Mouse (Mus musculus) liver, embryonic 14.5 days (tissue): ENCODE data around the gene Med16. TPM values are rescaled to one million over a fixed set of nuclear protein-coding genes. Genes with fewer than 3 reads are reported as not detected.
A peak's percentile ranks its signal among the peaks of the same experiment; 100 is the strongest.

Experiments
- ATAC-seq: fragments of 200-750 bp; cut with Nextera tagmentation; 2 replicates; pipeline ENCODE4 v1.8.0; 2017; ENCODE audit warnings: moderate number of reproducible peaks, mild to moderate bottlenecking, moderate library complexity; ENCODE audit not compliant: insufficient read depth
- DNase-seq, 3 experiments: peaks; one replicate each; pipeline ENCODE4 v3.0.0-alpha.2; 2012 to 2013; ENCODE audit warnings: low read depth in 3 of 3, low spot score in 3 of 3
- H3K27ac ChIP-seq: fragments of 300-500 bp; sonication (generic); 2 replicates; pipeline ENCODE4 v1.5.1; 2014; ENCODE audit warnings: moderate library complexity, mild to moderate bottlenecking, control low read depth, inconsistent platforms
- H3K27me3 ChIP-seq: fragments of 300-500 bp; sonication (generic); 2 replicates; pipeline ENCODE4 v1.6.1; 2014; ENCODE audit warnings: mild to moderate bottlenecking, low read length, moderate library complexity; ENCODE audit not compliant: control insufficient read depth, insufficient read depth
- H3K36me3 ChIP-seq: fragments of 300-500 bp; sonication (generic); replicated peaks from 2 replicates; pipeline ENCODE4 v1.6.1; 2014; ENCODE audit warnings: low read depth; ENCODE audit not compliant: control insufficient read depth, insufficient read depth
- H3K4me1 ChIP-seq, 2 experiments: fragments of 200-500 bp in 1 of 2; fragments of 300-500 bp in 1 of 2; sonication (generic) in 1 of 2; replicated peaks; 2 replicates each; pipeline ENCODE4 v1.6.1; 2012 to 2014; ENCODE audit warnings: antibody characterized with exemption in 1 of 2, inconsistent platforms in 1 of 2, low read length in 1 of 2; ENCODE audit not compliant: control insufficient read depth in 2 of 2, insufficient read depth in 2 of 2
- H3K4me2 ChIP-seq: fragments of 300-500 bp; sonication (generic); 2 replicates; pipeline ENCODE4 v1.6.1; 2014; ENCODE audit warnings: low read depth, mild to moderate bottlenecking, control low read depth, moderate library complexity
- H3K4me3 ChIP-seq, 2 experiments: fragments of 200-500 bp in 1 of 2; fragments of 300-500 bp in 1 of 2; sonication (generic) in 1 of 2; 2 replicates each; pipeline ENCODE4 v1.5.1; 2012 to 2014; ENCODE audit warnings: low read depth in 2 of 2, low read length in 2 of 2, mild to moderate bottlenecking in 2 of 2, control low read depth in 1 of 2, inconsistent platforms in 1 of 2, moderate library complexity in 1 of 2; ENCODE audit not compliant: insufficient read depth in 1 of 2
- H3K9ac ChIP-seq: fragments of 300-500 bp; sonication (generic); replicated peaks from 2 replicates; pipeline ENCODE4 v1.6.1; 2014; ENCODE audit warnings: mild to moderate bottlenecking, control low read depth, moderate library complexity
- H3K9me3 ChIP-seq: fragments of 300-500 bp; sonication (generic); 2 replicates; pipeline ENCODE4 v1.6.1; 2016; ENCODE audit warnings: low read length, mixed read lengths; ENCODE audit not compliant: control insufficient read depth
- CTCF ChIP-seq: IDR thresholded peaks from 2 replicates; pipeline ENCODE4 v1.5.1; 2016; ENCODE audit warnings: antibody characterized with exemption, low read depth, control low read depth
- EP300 ChIP-seq: IDR thresholded peaks from 2 replicates; pipeline ENCODE4 v1.6.1; 2016; ENCODE audit warnings: antibody characterized with exemption, low read depth
- WGBS: fragments of 180-500 bp; shearing (Covaris S2); extraction: QIAGEN DNeasy Blood & Tissue Kit; methylation state at CpG from one replicate; pipeline ENCODE4 v1.1.7; 2014; ENCODE audit not compliant: insufficient replicate concordance; 5-methylcytosine and 5-hydroxymethylcytosine counted together
- polyA plus RNA-seq, 2 experiments: library from polyadenylated mRNA; depleted of rRNA in 1 of 2; stranded (reverse) in 1 of 2; unstranded in 1 of 2; fragments of >200 nt; fragmentation: Nextera tagmentation in 1 of 2; extraction: Ambion mirVana in 1 of 2; gene quantifications; 2 replicates each; pipeline versions ENCODE4 v1.2.1 to v1.2.3; 2012 to 2014

Med16 gene
- polyA plus RNA-seq, 2 experiments = 10.0 to 13.3 TPM

GRCm38 (mm10) chr10:79884446-79884845 lies 24.3 kb downstream of the Med16 start:
- no peak for DNase-seq
- WGBS = 31% methylated on average over 4 of the region's 4 CpGs

GRCm38 (mm10) chr10:79883297-79884084 lies 25.2 kb downstream of the Med16 start:
- H3K9ac ChIP-seq = no peak overlapping the region
- DNase-seq (peak; percentile 53 to 66 (median 59)), ATAC-seq (no peak)
- no peak overlapping the region for H3K4me3 ChIP-seq
- H3K36me3 ChIP-seq = no peaks in the 10 kb centered on the region
- WGBS = 17% methylated on average over 22 of the region's 22 CpGs
- no peaks in the 10 kb centered on the region; the same call in 1 of the 2 replicates for H3K27me3 ChIP-seq
- H3K4me1 ChIP-seq = peaks cover 6 to 16% of the 10 kb centered on the region in 2 experiments
- TF ChIP-seq EP300 (no peak), CTCF (peak; percentile 89)
- 0 out of 2 replicates have a peak overlapping the region, but pooled peaks have one; percentile 5 for H3K4me2 ChIP-seq
- H3K27ac ChIP-seq = no peak overlapping the region
- no peaks in the 10 kb centered on the region for H3K9me3 ChIP-seq

More at GRCm38 (mm10) chr10:79884446-79884845, 24.3 kb downstream of the Med16 start:
- Histone ChIP-seq H3K27me3 (no peaks in the 10 kb centered on the region; the same call in 1 of the 2 replicates), H3K9ac (no peak overlapping the region), H3K36me3 (no peaks in the 10 kb centered on the region), H3K9me3 (no peaks in the 10 kb centered on the region), H3K27ac (no peak overlapping the region), H3K4me2 (no peak overlapping the region), H3K4me3 (no peak overlapping the region), H3K4me1 (peaks cover 6 to 16% of the 10 kb centered on the region in 2 experiments)
- TF ChIP-seq CTCF (no peak), EP300 (no peak)
- no peak for ATAC-seq

GRCm38 (mm10) chr10:79881981-79882380 lies 26.7 kb downstream of the Med16 start:
- H3K4me3 ChIP-seq = peak overlapping the region in 1 of 2 experiments; percentile 21; a peak in 1 of 4 replicates
- peak overlapping the region; percentile 56 for H3K4me2 ChIP-seq
- no peak overlapping the region; the same call in 1 of the 2 replicates for H3K9ac ChIP-seq
- no peaks in the 10 kb centered on the region for H3K9me3 ChIP-seq
- TF ChIP-seq CTCF = no peak
- no peak for TF ChIP-seq EP300
- no peaks in the 10 kb centered on the region; the same call in 1 of the 2 replicates for H3K27me3 ChIP-seq
- WGBS = 1% methylated on average over 22 of the region's 22 CpGs
- H3K27ac ChIP-seq = no peak overlapping the region
- peak; percentile 34; the same call in 1 of the 2 replicates for ATAC-seq
- no peaks in the 10 kb centered on the region for H3K36me3 ChIP-seq
- DNase-seq = no peak
- peaks cover 6 to 23% of the 10 kb centered on the region in 2 experiments for H3K4me1 ChIP-seq

- Histone ChIP-seq H3K27ac (no peak overlapping the region), H3K9me3 (no peaks in the 10 kb centered on the region), H3K4me2 (peak overlapping the region; percentile 56), H3K9ac (no peak overlapping the region), H3K36me3 (no peaks in the 10 kb centered on the region), H3K4me3 (peak overlapping the region; percentile 7 to 28; a peak in 3 of 4 replicates), H3K27me3 (no peaks in the 10 kb centered on the region; the same call in 1 of the 2 replicates), H3K4me1 (peaks cover 6 to 23% of the 10 kb centered on the region in 2 experiments)
- ATAC-seq (peak; percentile 24; the same call in 1 of the 2 replicates), DNase-seq (no peak)
- 8% methylated on average over 9 of the region's 9 CpGs for WGBS
- TF ChIP-seq EP300 = no peak
- no peak for TF ChIP-seq CTCF
Measured at GRCm38 (mm10) chr10:79880721-79881120, 28.0 kb downstream of the Med16 start.

GRCm38 (mm10) chr10:79879527-79879926 lies 29.2 kb downstream of the Med16 start:
- Histone ChIP-seq H3K36me3 (no peaks in the 10 kb centered on the region), H3K4me1 (peaks cover 6 to 23% of the 10 kb centered on the region in 2 experiments), H3K9ac (no peak overlapping the region), H3K9me3 (no peaks in the 10 kb centered on the region), H3K27me3 (peaks cover under 1% of the 10 kb centered on the region), H3K27ac (no peak overlapping the region), H3K4me3 (no peak overlapping the region), H3K4me2 (peak overlapping the region; percentile 0; the same call in 1 of the 2 replicates)
- TF ChIP-seq CTCF = no peak
- no peak for TF ChIP-seq EP300
- no peak for DNase-seq
- no peak for ATAC-seq
- 18% methylated on average over 3 of the region's 3 CpGs for WGBS
